In the genomic region with DNA sequence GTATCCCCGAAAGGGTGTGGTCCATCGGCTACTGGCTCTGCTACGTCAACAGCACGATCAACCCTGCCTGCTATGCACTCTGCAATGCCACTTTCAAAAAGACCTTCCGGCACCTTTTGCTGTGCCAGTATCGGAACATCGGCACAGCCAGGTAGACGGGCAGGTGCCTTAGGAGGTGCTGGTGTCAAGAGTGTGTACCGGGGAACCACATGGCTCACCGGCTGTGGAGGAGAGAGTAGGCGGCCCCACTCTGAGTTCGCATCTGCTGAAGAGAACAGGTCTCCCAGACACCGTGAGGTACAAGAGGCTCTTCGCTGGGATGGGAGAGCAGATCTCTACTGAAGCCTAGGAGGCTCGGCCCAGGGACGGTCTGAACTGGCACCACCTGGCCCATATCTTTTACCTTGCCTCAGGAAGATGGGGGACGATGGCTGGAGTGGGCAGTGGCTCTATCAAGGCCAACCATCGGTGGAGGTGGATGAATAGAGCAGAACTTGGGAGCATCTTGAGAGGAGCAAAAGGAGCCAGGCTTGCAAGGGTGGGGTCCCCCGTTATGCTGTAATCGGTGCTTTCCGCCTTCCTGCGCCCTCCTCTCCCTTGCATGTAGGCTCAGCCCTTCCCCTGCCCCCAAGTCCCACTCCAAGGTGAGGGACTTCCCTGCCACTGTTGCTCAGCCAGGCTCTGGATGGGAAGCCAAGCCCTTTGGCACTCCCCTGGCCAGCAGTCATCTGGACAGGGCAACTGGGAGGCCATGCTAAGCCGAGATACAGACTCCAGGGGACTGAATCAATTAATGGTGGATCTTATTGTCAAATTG, we compare ENCODE assay signal across 11 mouse cellular contexts. TPM values are rescaled to one million over a fixed set of nuclear protein-coding genes. Genes with fewer than 3 reads are reported as not detected.
DNase-seq lines count a peak whose midpoint lies in the region; ATAC-seq and TF ChIP-seq lines count a peak whose summit lies in the region.
"Had no signal": no experiment of that assay in that cellular context is flagged by ENCODE, and none has a peak within 500 bp of the region (broad histone marks: within the 10 kb centered on the region; RNA-seq: fewer than 3 reads in every experiment).

No protein-coding gene starts in this region.

- peaks cover 43% of the 10 kb centered on the region for H3K4me1 ChIP-seq in heart, embryonic 12.5 days (replicated peaks)
- peaks cover 33% of the 10 kb centered on the region for H3K4me1 ChIP-seq in midbrain, embryonic 11.5 days (ENCODE audit: control insufficient read depth, insufficient read depth, low read length)
- peaks cover 3% of the 10 kb centered on the region; the same call in 1 of the 2 replicates for H3K4me1 ChIP-seq in midbrain, postnatal 0 days (ENCODE audit: insufficient read depth, low read length)
- peaks cover 57% of the 10 kb centered on the region for H3K4me1 ChIP-seq in limb, embryonic 10.5 days

- no peak overlapping the region for H3K9ac ChIP-seq in heart, embryonic 12.5 days
- no peak overlapping the region for H3K9ac ChIP-seq in midbrain, embryonic 11.5 days (ENCODE audit: low read length)
- no peak overlapping the region for H3K9ac ChIP-seq in midbrain, postnatal 0 days (replicated peaks; ENCODE audit: low read length, poor library complexity, severe bottlenecking)
- H3K9ac ChIP-seq: liver, embryonic 14.5 days had no signal

- H3K27me3 ChIP-seq in heart, embryonic 12.5 days (replicated peaks), result peaks cover 23% of the 10 kb centered on the region
- peaks cover 10% of the 10 kb centered on the region for H3K27me3 ChIP-seq in midbrain, embryonic 11.5 days (ENCODE audit: control insufficient read depth, insufficient read depth, low read length)
- peaks cover 10% of the 10 kb centered on the region; the same call in 1 of the 2 replicates for H3K27me3 ChIP-seq in midbrain, postnatal 0 days (ENCODE audit: insufficient read depth, low read length)
- H3K27me3 ChIP-seq in limb, embryonic 10.5 days (ENCODE audit: low read depth, poor library complexity, severe bottlenecking), result peaks cover 18% of the 10 kb centered on the region

- intact Hi-C loops in heart, postnatal 25 days (cut with DNase I), result loop anchor here (5.0 to 10.0 kb wide), 2 partner anchors 129 to 324 kb away; no protein-coding TSS in a partner anchor
- intact Hi-C loops in gastrocnemius, postnatal 36 days (cut with DNase I), result loop anchor here (10.0 kb wide), 1 partner anchor 224 kb away; no protein-coding TSS in a partner anchor

- H3K9me3 ChIP-seq in heart, embryonic 12.5 days (replicated peaks), result no peaks in the 10 kb centered on the region
- H3K9me3 ChIP-seq in midbrain, embryonic 11.5 days (ENCODE audit: control insufficient read depth, low read length), result no peaks in the 10 kb centered on the region
- no peaks in the 10 kb centered on the region for H3K9me3 ChIP-seq in midbrain, postnatal 0 days (ENCODE audit: low read length)
- H3K9me3 ChIP-seq in limb, embryonic 10.5 days (replicated peaks), result no peaks in the 10 kb centered on the region

- no peak overlapping the region for H3K27ac ChIP-seq in heart, embryonic 12.5 days (ENCODE audit: poor library complexity, severe bottlenecking)
- H3K27ac ChIP-seq in midbrain, embryonic 11.5 days (ENCODE audit: low read depth, low read length), result no peak overlapping the region
- H3K27ac ChIP-seq in midbrain, postnatal 0 days (ENCODE audit: low read depth, low read length), result no peak overlapping the region
- H3K27ac ChIP-seq in limb, embryonic 10.5 days, result no peak overlapping the region
- H3K27ac ChIP-seq: liver, embryonic 14.5 days had no signal

- peak overlapping the region; percentile 62 for H3K4me2 ChIP-seq in heart, embryonic 12.5 days
- no peak overlapping the region for H3K4me2 ChIP-seq in midbrain, embryonic 11.5 days
- H3K4me2 ChIP-seq in midbrain, postnatal 0 days (ENCODE audit: low read depth, low read length, poor library complexity, severe bottlenecking), result no peak overlapping the region

- H3K4me3 ChIP-seq in heart, embryonic 12.5 days, result no peak overlapping the region; the same call in 1 of the 2 replicates
- H3K4me3 ChIP-seq in midbrain, embryonic 11.5 days (ENCODE audit: low read depth, low read length), result no peak overlapping the region
- H3K4me3 ChIP-seq in midbrain, postnatal 0 days (ENCODE audit: low read depth, low read length), result no peak overlapping the region
- H3K4me3 ChIP-seq in limb, embryonic 10.5 days, result peak overlapping the region; percentile 88

- ATAC-seq in heart, embryonic 12.5 days (ENCODE audit: insufficient number of reproducible peaks, low FRiP score), result no peak
- no peak for ATAC-seq in midbrain, embryonic 11.5 days (ENCODE audit: low FRiP score)
- ATAC-seq in midbrain, postnatal 0 days (ENCODE audit: low FRiP score), result no peak

- 63% methylated on average over 23 of the region's 23 CpGs for WGBS in heart, embryonic 12.5 days
- 76% methylated on average over 23 of the region's 23 CpGs for WGBS in midbrain, embryonic 11.5 days
- WGBS in midbrain, postnatal 0 days, result 85% methylated on average over 23 of the region's 23 CpGs
- WGBS in limb, embryonic 10.5 days, result 63% methylated on average over 23 of the region's 23 CpGs

- peaks cover 10% of the 10 kb centered on the region for H3K36me3 ChIP-seq in heart, embryonic 12.5 days
- H3K36me3 ChIP-seq in midbrain, embryonic 11.5 days (ENCODE audit: control insufficient read depth, insufficient read depth, low read length), result no peaks in the 10 kb centered on the region
- no peaks in the 10 kb centered on the region; the same call in 1 of the 2 replicates for H3K36me3 ChIP-seq in midbrain, postnatal 0 days (ENCODE audit: insufficient read depth, low read length)
- H3K36me3 ChIP-seq in limb, embryonic 10.5 days, result peaks cover 39% of the 10 kb centered on the region

- no peak for TF ChIP-seq CTCF in midbrain, postnatal 0 days (IDR thresholded peaks at IDR 0.05)

- DNase-seq in heart, postnatal 25 days (ENCODE audit: low spot score), result no peak
- DNase-seq in midbrain, embryonic 11.5 days (ENCODE audit: low spot score, missing footprints), result peak; percentile 89
- no peak for DNase-seq in midbrain, postnatal 0 days (ENCODE audit: low spot score)
- DNase-seq in cerebellum, adult 8-10 months, result peak; percentile 68
- DNase-seq in limb, embryonic 10.5 days (ENCODE audit: low spot score), result peak; percentile 51
- no peak for DNase-seq in gastrocnemius, postnatal 10 days
- no peak for DNase-seq in gastrocnemius, postnatal 36 days

RNA-seq across cellular contexts. Expression of a gene that starts 1.7 kb away (rescaled TPM):
- polyA plus RNA-seq in heart, embryonic 12.5 days (2016; fragmentation: Nextera tagmentation; extraction: Ambion mirVana), result 0.15 TPM in 1 of 2 replicates, not detected in the other
- total RNA-seq in heart, postnatal 25 days (2021), result not detected
- 0.26 and 0.37 TPM in 2 replicates for polyA plus RNA-seq in midbrain, embryonic 11.5 days (2014; fragmentation: Nextera tagmentation; extraction: Ambion mirVana)
- 1.8 and 4.0 TPM in 2 replicates for total RNA-seq in midbrain, postnatal 0 days (2014; rRNA removed)
- polyA plus RNA-seq in midbrain, postnatal 0 days (2015; fragmentation: Nextera tagmentation; extraction: Ambion mirVana), result 0.25 and 0.34 TPM in 2 replicates
- polyA plus RNA-seq in limb, embryonic 10.5 days (2016; fragmentation: Nextera tagmentation; extraction: Ambion mirVana), result 0.67 and 0.76 TPM in 2 replicates
- under 1 TPM in 1 of 2 experiments, not detected in 1; 0.16 TPM for total RNA-seq in gastrocnemius, postnatal 10 days (2021)
- total RNA-seq in gastrocnemius, postnatal 36 days (2021), result not detected
- total RNA-seq: hematopoietic stem cell, adult 5-6 weeks had no signal

RNA-seq across cellular contexts. Expression of a gene that starts 3.4 kb away (rescaled TPM):
- 724 and 730 TPM in 2 replicates for polyA plus RNA-seq in heart, embryonic 12.5 days (2016; fragmentation: Nextera tagmentation; extraction: Ambion mirVana)
- total RNA-seq in heart, postnatal 25 days (2021), result 1 to 10 TPM; 4.4 TPM
- 926 and 968 TPM in 2 replicates for polyA plus RNA-seq in midbrain, embryonic 11.5 days (2014; fragmentation: Nextera tagmentation; extraction: Ambion mirVana)
- 39.0 and 40.8 TPM in 2 replicates for total RNA-seq in midbrain, postnatal 0 days (2014; rRNA removed)
- polyA plus RNA-seq in midbrain, postnatal 0 days (2015; fragmentation: Nextera tagmentation; extraction: Ambion mirVana), result 71.0 and 71.4 TPM in 2 replicates
- 2,617 and 2,689 TPM in 2 replicates for polyA plus RNA-seq in limb, embryonic 10.5 days (2016; fragmentation: Nextera tagmentation; extraction: Ambion mirVana)
- total RNA-seq in gastrocnemius, postnatal 10 days (2021), result 10 to 100 TPM; 43.3 to 55.2 TPM
- 1 to 10 TPM; 1.4 to 4.3 TPM for total RNA-seq in gastrocnemius, postnatal 36 days (2021)
- total RNA-seq: hematopoietic stem cell, adult 5-6 weeks had no signal

RNA-seq across cellular contexts. Expression of a gene that starts 16.8 kb away (rescaled TPM):
- polyA plus RNA-seq in heart, embryonic 12.5 days (2016; fragmentation: Nextera tagmentation; extraction: Ambion mirVana), result 3.2 and 4.0 TPM in 2 replicates
- total RNA-seq in heart, postnatal 25 days (2021), result not detected
- polyA plus RNA-seq in midbrain, embryonic 11.5 days (2014; fragmentation: Nextera tagmentation; extraction: Ambion mirVana), result 0.25 TPM in 1 of 2 replicates, not detected in the other
- total RNA-seq in midbrain, postnatal 0 days (2014; rRNA removed), result 0.11 TPM in 1 of 2 replicates, not detected in the other
- polyA plus RNA-seq in midbrain, postnatal 0 days (2015; fragmentation: Nextera tagmentation; extraction: Ambion mirVana), result 0.14 TPM in 1 of 2 replicates, not detected in the other
- polyA plus RNA-seq in limb, embryonic 10.5 days (2016; fragmentation: Nextera tagmentation; extraction: Ambion mirVana), result 0.33 and 0.56 TPM in 2 replicates
- not detected for total RNA-seq in gastrocnemius, postnatal 10 days (2021)
- not detected for total RNA-seq in gastrocnemius, postnatal 36 days (2021)
- total RNA-seq: layer of hippocampus, postnatal 10 days had no signal

RNA-seq across cellular contexts. Expression of a gene that starts 46.9 kb away (rescaled TPM):
- polyA plus RNA-seq in heart, embryonic 12.5 days (2016; fragmentation: Nextera tagmentation; extraction: Ambion mirVana), result 43.8 and 48.8 TPM in 2 replicates
- total RNA-seq in heart, postnatal 25 days (2021), result 10 to 100 TPM; 37.7 to 46.9 TPM
- 19.2 and 23.7 TPM in 2 replicates for polyA plus RNA-seq in midbrain, embryonic 11.5 days (2014; fragmentation: Nextera tagmentation; extraction: Ambion mirVana)
- total RNA-seq in midbrain, postnatal 0 days (2014; rRNA removed), result 99.8 and 144 TPM in 2 replicates
- polyA plus RNA-seq in midbrain, postnatal 0 days (2015; fragmentation: Nextera tagmentation; extraction: Ambion mirVana), result 35.1 and 36.6 TPM in 2 replicates
- polyA plus RNA-seq in limb, embryonic 10.5 days (2016; fragmentation: Nextera tagmentation; extraction: Ambion mirVana), result 57.3 and 59.9 TPM in 2 replicates
- total RNA-seq in gastrocnemius, postnatal 10 days (2021), result 10 to 100 TPM; 60.5 to 84.3 TPM
- 10 to 100 TPM; 28.1 to 35.5 TPM for total RNA-seq in gastrocnemius, postnatal 36 days (2021)

Comparison
In these comparisons a context has a peak if more than half of its experiments do, and no peak if none do; other contexts are left out.
1. DNase-seq: peak in midbrain, embryonic 11.5 days (single experiment), cerebellum, adult 8-10 months (single experiment) and limb, embryonic 10.5 days (single experiment); none in heart, postnatal 25 days (single experiment), midbrain, postnatal 0 days (single experiment), gastrocnemius, postnatal 10 days (single experiment) and gastrocnemius, postnatal 36 days (0 of 2).